Mouse (Mus musculus) layer of hippocampus, adult 9-10 months (tissue): ENCODE measurements at regions not wholly inside any gene's neighbourhood (a gene's known extent, or its start where the extent isn't known, plus 50 kb on each side); places are given as distances from the start of the nearest gene placed in this dataset.

Source experiments
- DNase-seq: peaks from one replicate; pipeline ENCODE4 v3.0.0; 2022; ENCODE audit warnings: low spot score

DNA sequence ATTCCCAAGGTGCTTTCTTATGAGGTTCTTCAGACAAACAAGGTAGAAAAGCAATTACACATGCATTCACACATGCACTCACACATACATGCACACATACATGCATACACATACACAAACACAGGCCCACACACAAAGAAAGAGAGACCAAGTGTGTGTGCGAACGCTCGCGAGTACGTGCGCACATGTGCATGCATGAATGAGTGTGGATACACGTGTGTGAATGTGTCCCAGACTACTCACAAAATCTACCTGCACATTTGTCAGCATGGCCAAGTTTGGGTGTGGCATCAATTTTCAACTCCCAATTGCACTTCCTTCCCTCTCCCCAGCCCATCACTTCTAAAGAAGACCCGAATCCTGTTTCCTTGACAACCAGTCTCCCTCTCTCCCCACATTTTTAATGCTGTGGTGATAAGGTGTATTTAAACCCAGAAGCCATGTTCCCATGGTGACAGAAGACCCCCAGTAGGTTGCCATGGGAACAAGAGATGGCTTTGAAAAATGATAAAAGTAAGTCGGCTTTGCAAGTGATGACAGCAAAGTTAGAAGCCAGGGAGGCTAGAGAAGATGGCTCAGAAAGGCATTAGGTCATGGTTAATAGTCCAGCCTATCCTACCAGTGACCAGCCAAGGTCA is 206.3 kb downstream of the Rpl10-ps3 start:
- no peak for DNase-seq

DNA sequence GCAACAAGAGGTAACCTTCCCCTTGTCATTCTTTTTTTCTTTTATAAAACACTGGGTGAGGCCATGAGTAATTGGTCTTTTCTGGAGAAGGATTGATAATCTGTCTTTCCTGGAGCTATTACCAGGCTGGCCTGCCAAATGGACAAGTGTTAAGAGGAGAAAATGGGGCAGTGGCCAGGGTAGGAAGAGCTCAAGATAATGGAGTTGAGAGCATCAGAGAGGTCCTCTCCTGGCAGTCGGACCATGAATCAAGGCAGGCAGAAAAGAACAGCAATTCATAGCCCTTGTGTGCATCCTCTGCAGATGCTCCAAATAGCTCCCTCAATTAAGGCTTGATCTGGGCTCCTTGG is 208.2 kb downstream of the Rpl10-ps3 start:
- no peak for DNase-seq

DNA sequence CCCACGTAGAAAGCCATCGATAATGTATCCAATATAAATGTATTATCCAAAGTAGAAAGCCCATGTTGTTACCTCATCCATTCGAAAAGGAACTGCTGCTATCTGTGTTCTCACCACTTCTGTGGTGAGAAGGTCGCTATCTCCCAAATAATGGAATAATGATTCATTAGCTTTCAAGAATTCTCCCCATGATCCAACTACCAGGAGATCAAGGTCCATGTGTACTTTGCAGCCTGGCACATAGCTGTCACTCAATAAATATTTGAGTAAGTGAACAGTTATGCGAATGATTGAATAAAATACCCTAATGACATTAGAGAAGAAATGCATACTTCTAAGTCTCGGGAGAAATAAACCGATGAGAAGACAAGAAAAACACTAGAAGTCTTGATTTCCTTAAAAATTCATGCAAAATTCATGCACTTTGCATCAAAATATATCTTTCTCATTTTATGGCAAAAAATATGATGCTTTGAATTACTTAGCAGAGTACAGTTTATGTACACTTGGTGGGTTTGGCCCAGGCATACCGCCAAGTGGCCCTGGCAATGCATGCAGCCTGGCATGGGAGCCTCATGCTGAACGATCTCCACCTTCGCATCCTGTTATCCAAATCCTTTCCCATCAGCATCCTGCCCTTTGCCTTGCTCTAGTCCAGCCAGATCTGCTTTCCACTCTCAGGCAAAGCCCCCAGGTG is 208.7 kb downstream of the Rpl10-ps3 start:
- DNase-seq: no peak

DNA sequence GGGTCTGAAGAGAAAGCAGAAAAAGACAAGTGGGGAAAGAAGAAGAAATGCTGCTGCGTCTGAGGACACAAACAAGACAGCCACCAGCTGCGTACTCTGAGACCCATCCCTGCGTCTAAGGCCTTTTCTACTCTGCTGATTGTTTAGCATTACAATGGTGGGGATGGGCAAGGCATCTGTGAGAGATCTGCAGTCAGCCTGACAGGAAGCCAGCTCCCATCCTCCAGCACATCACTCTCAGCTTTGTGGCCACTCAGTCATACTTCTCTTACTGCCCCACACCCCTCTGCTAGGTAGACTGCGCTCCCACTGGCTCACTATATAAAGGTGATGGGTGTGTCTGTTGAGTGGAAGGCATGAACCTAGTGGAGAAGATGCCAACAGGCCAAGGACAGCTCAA is 220.5 kb downstream of the Rpl10-ps3 start:
- DNase-seq: no peak

DNA sequence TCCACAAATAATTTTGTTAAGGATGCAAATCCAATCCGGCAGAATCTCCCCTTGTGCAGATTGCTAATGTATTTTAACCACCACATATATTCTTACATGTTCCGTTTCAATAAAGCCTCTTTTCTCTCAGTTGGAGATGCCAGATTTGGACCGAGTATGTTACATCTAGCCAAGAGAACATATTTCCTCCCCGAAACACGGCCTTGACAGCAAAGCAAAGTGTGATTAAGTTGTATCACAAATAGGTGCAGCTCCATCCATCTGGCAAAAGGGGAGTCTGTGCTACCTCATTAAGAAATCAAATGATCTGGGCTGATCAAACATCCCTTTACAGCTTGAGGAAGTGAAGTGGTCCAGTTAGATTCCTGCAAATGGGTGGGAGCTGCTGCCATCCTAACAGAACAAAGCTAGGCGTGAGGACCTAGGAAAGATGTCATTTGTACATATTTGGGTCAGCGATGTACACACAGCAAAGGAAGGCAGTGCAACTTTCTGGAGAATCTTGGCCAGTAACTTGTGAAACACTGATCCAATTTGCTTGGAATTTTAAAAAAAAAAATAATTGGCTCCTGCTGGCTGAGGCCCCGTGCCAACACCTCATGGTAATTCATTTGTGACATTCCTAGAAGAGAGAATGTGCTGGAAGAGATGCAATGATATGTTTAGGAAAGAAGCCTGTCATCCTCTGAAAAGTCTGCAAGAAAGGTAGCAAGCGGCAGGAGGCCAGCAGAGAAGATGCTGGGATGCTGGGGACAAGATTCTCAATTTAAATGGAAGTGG is 223.8 kb downstream of the Rpl10-ps3 start:
- peak; percentile 26 for DNase-seq

DNA sequence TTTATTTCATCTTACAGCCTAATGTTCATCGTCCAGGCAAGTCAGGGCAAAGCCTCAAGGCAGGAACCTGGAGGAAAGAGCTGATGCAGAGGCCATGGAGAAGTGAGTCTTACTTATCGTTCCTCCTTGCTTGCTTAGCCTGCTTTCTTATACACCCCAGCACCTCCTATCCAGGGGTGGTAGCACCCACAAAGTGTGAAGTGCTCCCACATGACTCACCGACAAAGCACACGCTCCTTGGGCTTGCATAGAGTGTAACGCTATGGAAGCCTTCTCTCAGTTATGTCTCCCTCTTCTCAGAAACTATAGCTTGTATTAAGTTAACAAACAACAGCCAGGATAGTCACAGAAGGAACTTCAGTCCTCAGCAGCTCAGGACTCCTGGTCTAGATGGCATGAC is 225.4 kb downstream of the Rpl10-ps3 start:
- no peak for DNase-seq

DNA sequence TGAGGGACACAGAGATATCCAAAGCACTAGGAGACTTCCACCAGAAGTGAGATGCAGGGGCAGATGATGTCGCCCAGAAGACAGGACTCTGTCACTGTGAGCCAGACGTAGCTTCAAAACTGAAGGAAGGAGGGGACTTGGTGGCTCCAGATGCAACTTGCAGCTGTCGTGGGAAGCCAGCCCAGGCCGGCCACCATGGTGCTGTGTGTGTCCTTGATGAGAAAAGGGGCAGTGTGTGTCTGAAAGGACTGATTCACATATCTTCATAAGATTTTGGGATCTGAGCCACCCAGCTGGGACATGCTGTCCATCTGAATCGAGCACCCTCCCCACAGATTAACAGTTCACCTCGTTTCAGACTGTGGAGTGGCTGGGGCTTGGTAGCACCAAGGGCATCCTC is 226.2 kb downstream of the Rpl10-ps3 start:
- no peak for DNase-seq

DNA sequence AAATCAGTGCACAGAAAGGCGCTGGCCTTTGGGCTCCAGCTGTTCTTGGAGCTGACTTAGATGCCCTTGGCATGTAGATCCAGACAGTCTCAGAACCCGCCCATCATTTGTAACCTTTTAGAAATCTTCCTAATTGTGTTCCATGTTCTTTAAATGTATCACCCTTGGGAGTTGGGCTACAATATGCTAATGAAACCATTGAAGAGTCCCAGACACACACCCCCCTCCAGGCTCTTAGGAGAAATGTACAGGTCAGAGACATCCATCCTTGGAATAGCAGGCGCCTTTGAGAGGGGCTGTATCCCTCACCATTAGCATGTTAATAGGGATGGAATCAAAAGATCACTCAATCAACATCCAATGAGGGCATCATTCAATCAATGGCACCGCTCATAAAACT is 238.2 kb downstream of the Rpl10-ps3 start:
- DNase-seq: no peak

DNA sequence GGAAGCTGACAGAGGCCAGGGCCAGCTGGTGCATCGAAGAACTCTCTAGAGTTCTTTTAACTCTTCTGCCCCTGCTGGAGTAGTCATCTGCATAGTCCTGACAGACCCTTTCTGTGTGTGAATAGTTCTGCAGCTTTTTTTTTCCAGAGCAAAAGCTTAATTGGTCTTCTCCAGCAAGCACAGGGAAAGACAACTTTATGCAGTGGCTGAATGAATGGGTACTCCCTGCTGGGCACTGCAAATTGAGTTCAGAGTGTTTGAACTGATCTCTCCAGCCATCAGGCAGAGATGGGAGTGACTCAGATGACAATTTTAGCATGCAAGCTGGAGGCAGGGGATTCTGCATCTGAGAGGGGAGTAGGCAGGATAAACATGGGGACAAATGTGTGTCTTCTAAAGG is 242.0 kb downstream of the Rpl10-ps3 start:
- no peak for DNase-seq

DNA sequence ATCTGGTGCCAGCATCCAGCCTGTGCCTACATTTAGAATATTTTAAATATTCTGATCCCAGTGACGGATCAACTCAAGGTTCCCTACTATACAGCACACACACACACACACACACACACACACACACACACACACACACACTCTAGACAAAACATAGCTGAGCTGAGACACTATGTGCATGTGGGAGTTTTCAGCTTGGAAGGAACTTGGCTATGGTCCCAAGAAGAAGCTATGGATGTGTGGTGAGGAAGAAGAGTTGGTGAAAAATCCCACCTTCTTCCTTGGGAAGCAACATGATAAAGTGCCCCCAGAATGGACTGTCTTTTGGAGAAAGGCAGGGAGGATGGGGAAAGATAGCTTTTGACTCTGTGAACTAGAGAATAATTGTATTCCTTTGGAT is 243.7 kb downstream of the Rpl10-ps3 start:
- no peak for DNase-seq

DNA sequence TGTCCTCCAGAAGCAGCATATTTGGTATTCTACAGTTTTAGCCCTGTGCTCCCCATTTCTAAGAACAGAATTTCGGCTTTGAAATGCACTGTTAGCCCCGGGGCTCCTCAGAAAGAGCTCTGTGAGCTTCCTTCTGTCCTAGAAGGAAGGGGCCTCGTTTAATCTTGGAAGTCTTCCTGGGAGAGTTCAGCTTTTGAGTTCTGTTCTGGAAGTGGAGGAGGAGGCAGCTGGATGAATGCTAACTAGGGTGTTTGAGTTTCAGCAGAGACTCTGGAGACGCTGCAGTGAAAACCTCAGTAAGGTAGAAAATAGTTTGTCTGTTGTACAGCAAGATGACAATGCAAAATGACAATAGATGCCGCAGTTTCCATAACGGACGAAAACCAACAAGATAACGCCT is 253.8 kb downstream of the Rpl10-ps3 start:
- no peak for DNase-seq

DNA sequence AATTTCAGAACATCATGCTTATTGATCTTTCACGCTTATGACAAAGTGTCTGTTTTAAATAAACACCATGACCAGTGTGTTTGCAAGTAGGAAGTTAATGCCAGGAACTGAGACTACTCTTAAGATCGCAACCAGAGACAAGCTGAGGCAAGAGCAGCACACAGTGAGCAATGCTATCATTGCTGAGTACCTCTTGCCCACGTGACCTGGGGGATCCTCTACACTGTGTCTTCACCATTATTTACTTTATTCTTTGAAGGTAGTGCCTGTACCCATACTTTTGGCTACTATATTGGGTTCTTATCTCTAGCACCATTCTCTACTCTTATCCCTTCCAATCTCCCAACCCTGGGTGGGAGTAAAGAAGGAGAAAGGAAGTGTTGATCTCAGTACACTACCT is 254.9 kb downstream of the Rpl10-ps3 start:
- no peak for DNase-seq

DNA sequence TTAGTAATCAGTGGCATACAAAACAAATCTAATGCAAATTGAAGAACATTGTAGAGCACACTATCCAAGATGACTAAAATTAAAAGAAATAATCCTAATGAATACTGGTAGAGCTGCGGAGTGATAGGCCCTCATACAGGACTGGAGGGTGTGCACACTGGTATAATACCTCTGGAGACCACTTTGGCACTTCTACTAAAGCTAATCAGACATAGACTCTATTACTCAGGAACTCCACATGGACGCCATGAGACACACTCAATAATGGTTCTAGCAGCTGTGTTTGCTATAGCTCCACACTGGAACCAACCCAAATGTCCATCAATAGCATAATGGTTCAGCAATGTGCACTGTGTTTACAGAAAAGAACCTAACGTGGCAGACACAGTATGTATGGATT is 264.6 kb downstream of the Rpl10-ps3 start:
- no peak for DNase-seq

DNA sequence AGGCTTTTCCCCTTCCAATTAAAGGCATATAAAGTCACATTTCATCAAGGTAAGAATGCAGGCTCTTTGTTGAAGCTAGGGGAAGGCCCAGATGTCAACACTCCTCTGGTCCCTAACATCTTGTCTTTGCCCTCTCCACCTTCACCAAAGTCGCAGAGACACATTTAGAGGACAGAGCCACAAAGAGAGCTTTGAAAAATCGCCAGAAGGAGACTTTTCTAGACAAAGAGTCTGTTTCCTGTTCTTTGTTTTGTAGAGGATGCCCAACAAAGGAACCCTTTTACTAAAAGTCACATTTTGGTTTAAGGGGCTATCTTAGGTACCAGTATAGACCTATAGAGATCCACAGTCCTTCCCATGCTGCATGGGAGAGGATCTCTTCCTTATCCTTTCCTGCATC is 269.9 kb upstream of the Ncam1 start:
- DNase-seq: no peak

DNA sequence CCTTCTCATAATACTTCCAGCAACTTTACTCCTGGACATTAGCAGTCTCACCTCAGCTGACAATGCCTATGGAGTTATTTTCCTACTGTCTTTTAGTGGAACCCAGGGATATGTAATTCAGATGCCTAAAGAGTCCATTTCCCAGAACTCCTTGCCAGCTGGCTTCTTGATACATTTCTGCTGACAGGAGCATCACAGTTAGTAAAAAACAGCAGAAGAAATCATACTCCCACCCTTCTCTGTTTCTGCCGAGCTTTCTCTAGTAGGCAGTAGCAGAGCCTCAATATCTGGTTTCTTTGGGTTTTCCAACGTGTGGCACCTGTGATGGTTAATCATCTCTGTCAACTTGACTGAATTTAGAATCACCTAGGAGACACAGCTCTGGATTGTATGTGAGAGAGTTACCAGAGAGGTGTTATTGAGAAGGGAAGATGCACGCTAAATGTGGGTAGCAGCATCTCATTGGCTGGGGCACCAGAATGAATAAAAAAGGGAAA is 269.1 kb upstream of the Ncam1 start:
- DNase-seq: no peak

DNA sequence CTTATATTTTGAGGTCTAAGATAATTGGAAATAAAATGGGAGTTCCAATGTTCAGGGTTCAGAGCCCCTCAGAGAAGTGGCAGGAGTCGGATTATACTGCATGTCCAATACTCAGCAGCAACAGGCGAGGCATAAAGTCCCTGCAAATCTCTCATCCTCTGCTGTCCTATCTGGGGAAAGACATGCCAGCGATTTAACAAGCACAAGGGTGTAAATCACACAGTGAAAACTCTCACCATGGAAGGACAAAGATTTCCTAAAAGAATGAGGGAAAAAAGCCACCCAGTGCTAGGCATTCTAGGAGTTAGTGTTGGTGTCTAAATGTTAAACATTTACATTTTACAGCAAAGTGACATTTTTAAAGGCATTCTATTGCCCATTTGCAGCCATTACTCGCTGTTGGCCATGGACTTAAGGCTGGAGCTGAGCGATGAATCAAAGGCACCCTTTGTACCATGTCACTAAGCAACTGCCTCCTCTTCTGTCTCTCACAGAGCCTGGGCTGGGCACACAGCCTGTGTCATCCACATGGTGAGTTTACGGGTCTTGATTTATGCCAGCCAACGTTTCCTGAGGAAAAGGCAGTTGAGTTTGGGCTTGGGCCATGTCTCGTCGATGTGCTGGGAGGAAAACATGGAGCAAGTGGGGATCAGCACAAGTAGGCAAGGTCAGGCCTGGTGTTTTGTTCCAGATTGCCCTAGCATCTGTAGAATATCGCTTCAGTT is 265.9 kb upstream of the Ncam1 start:
- peak; percentile 37 for DNase-seq

DNA sequence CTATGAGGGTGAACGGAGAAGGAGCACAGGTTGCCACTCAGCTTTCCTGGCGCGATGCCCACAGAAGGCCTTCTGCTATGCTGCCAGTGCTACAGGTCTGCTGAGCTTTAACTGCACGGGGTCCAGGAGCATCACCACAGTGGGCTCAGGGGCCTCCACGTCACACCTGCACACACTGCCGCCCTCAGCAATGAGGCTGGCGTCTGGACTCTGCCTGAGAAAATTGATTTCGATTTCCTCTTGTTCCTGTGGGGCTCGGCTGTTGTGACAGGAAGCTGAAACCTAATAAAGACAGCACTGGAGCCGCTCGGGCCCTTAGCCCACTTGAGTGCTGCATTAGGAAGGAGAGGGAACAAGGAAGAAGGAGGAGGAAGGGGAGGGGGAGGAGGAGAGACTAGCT is 239.5 kb upstream of the Ncam1 start:
- no peak for DNase-seq

DNA sequence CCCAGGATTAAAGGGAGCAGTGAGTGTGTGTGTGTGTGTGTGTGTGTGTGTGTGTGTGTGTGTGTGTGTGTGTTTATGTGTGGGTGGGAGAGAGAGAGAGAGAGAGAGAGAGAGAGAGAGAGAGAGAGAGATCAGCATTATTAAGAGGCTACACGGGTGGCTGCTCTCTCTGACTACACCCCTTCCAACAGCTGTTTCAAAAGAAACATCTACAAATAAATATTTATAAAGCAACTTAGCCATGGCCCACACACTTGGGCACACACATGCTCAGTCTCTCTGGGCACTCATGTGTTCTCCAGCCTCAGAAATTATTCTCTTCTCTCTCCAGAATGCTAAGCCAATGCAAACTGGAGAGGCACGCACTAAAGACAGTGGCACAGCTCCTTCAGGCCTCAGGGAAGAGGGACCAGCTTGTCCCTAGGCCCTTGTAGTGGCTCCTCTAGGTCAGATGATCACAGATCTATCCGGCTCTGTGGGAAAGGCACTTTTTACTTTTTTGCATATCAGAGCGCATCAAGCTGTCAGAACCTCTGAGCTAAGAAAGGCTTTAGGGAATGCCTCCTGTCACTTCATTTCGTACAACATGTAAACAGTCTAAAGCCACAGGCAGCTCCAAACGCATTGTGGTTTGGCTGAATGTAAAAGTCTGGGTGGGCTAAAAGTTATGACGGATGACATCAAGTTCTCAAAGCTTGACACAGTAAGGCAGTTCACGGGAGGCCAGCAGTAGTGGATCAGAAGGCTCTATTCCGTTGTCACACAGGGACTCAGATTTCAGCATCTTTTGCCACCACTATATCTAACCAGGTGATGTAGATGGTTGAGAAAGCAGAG is 233.8 kb upstream of the Ncam1 start:
- no peak for DNase-seq

DNA sequence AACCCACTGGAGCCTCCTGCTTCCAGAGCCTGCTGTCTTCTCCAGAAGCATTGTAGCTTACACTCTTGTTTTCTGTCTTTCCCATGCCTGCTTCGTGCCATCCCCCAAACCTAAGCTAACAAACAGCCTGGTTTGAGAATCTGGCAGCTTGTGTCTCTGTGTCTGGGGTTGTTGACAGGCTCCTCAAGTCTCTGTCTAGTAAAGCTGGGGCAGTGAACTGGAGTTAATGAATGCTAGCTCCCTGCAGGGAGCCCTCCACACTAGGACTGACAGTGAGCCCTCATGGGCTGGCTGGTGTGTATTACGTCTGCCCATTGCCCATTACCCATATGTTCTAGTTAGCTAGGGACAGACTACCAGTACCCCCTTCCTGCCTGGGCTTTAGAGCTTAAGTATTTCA is 232.6 kb upstream of the Ncam1 start:
- no peak for DNase-seq

DNA sequence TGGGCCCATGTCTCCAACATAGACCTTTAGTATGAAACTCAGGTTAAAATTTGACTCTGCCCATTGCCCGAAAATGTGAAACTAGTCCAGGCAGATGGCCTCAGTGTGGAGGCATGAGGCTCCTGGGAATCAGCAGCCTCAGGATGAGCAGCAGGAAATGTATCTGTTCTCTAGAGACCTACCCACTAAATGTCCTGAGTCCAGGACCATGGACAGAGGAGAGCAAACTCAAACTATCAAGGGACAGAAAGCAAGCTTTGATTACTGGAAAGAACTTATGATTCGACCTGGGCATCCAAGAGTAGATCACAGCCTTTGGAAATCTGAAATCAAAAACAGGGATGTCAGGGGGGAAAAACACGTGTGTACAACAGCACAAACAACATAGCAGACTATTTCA is 230.3 kb upstream of the Ncam1 start:
- DNase-seq: no peak

DNA sequence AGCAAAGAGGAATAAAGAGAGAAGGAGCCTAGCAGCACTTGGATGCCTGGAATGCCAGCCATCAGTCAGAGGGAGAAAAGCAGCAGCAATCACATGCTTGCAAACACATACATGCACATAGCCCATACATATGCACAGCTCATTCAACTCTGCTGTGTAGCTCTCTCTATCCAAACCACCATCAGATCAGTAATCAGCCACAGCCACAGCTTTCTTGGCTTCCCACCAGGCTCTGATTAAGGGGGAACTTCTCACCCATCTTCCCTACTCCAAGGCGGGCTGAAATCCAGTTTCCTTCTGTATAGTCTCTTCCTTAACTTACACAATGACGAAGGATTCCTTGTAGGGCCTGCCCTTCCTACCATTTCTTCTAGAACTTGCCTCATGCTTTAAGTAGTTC is 229.8 kb upstream of the Ncam1 start:
- no peak for DNase-seq

DNA sequence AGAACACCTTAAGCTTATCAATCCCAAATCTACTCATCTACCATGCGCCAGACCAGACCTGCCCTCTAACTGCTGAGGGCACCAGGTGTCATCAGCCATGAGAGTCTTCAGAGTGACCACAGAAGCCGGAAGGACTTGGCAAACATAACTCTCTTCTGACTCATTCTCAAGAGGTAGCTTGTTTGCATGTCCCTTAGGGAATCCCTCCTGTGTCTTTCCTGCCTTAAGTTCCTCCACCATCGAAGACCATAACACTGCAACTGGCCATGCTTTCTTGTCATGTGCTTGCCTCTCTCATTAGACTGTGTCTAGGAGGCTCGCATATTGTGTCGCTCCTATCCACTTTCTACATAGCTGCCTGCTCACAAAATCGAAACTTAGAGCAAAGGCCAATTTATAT is 226.1 kb upstream of the Ncam1 start:
- DNase-seq: no peak
